Mouse (Mus musculus): ENCODE data around the gene Magi1. TPM values are rescaled to one million over a fixed set of nuclear protein-coding genes. Genes with fewer than 3 reads are reported as not detected.
"Not testable (repeated sequence)": the region's sequence is repeated elsewhere in the genome, so short reads cannot be mapped to it uniquely, and the experiment has no call there.

The Magi1 gene
- polyA plus RNA-seq, 1 experiment: 2.1 TPM

DNA sequence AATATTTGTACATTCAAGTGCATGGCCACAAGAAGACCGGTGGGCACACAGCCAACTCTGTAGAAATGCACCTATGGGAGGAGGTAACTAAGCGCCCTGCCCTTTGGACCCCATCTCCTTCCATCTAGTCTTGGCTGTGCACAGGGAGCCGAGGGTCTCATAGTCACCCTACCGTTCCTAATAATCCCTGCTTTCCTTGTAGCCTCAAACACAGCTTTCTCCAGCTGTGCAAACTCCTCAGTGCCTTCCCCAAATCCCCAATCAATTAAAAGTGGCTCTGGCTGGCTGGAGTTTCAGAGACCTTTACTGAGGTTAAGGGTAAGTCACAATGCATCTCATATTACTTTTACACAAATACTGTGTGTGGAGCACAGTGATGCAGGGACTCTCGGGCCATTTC, 271.8 kb downstream of the Magi1 start:
- Histone ChIP-seq H3K4me1 (replicated peaks; ENCODE audit: control insufficient read depth, insufficient read depth, low read length) (no peaks in the 10 kb centered on the region), H3K27me3 (ENCODE audit: control insufficient read depth, insufficient read depth, low read length) (no peaks in the 10 kb centered on the region), H3K27ac (ENCODE audit: control insufficient read depth, insufficient read depth, low read length) (no peak overlapping the region), H3K36me3 (ENCODE audit: control insufficient read depth, insufficient read depth, low read length) (no peaks in the 10 kb centered on the region), H3K4me3 (ENCODE audit: control insufficient read depth, insufficient read depth, low read length) (no peak overlapping the region)
- DNase-seq: no peak
- no peak for TF ChIP-seq POLR2A (IDR thresholded peaks at IDR 0.05; ENCODE audit: control insufficient read depth, extremely low read depth, insufficient read depth, low read length, poor library complexity)
- TF ChIP-seq CTCF (IDR thresholded peaks at IDR 0.05; ENCODE audit: borderline replicate concordance, control insufficient read depth, extremely low read depth, insufficient read depth, low read length, poor library complexity): no peak
- WGBS: 93% methylated on average over 5 of the region's 5 CpGs

DNA sequence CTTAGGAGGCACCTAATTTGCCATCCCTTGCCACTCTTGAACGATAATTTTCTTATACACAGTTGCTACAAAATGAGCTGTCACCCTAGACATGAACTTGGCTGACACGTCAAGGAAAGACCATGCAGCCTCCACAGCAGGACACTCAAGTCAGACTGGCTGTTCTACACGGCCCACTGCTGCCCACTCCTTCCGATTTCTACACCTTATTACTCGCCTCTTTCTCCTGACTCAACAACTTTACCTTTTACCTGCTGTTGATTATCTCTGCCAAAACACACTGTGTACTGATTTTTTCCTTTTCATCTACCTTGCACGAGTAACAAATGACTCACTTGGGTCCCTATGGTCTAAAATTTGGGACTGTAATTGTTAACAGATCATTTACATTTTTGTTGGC, 272.2 kb downstream of the Magi1 start:
- DNase-seq: no peak
- 87% methylated on average over 6 of the region's 6 CpGs for WGBS
- no peak overlapping the region for H3K27ac ChIP-seq (ENCODE audit: control insufficient read depth, insufficient read depth, low read length)
- H3K36me3 ChIP-seq (ENCODE audit: control insufficient read depth, insufficient read depth, low read length): no peaks in the 10 kb centered on the region
- H3K27me3 ChIP-seq (ENCODE audit: control insufficient read depth, insufficient read depth, low read length): no peaks in the 10 kb centered on the region
- TF ChIP-seq POLR2A (IDR thresholded peaks at IDR 0.05; ENCODE audit: control insufficient read depth, extremely low read depth, insufficient read depth, low read length, poor library complexity): no peak
- TF ChIP-seq CTCF (IDR thresholded peaks at IDR 0.05; ENCODE audit: borderline replicate concordance, control insufficient read depth, extremely low read depth, insufficient read depth, low read length, poor library complexity): no peak
- H3K4me3 ChIP-seq (ENCODE audit: control insufficient read depth, insufficient read depth, low read length): no peak overlapping the region
- no peaks in the 10 kb centered on the region for H3K4me1 ChIP-seq (replicated peaks; ENCODE audit: control insufficient read depth, insufficient read depth, low read length)

DNA sequence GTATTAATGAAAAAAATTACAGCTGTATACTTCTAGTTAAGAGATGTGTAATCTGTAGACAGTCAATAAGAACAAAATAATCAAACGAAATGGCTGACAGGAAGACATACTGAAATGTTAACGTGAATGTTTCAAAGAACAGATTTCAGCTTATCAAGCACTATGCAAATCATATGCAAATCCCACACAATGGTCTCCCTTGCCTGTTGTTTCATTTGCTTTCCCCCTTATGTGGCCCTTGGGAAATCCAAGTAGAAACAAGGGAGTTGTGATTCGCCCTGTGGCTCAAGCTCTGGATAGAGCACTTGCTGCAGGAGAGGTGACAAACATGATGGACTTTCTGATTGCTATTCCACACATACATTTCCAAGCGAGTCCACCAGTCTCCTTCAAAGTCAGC, 275.1 kb downstream of the Magi1 start:
- 84% methylated on average over 4 of the region's 4 CpGs for WGBS
- Histone ChIP-seq H3K4me1 (replicated peaks; ENCODE audit: control insufficient read depth, insufficient read depth, low read length) (no peaks in the 10 kb centered on the region), H3K27ac (ENCODE audit: control insufficient read depth, insufficient read depth, low read length) (no peak overlapping the region), H3K27me3 (ENCODE audit: control insufficient read depth, insufficient read depth, low read length) (no peaks in the 10 kb centered on the region), H3K36me3 (ENCODE audit: control insufficient read depth, insufficient read depth, low read length) (no peaks in the 10 kb centered on the region), H3K4me3 (ENCODE audit: control insufficient read depth, insufficient read depth, low read length) (no peak overlapping the region)
- no peak for DNase-seq
- TF ChIP-seq CTCF (IDR thresholded peaks at IDR 0.05; ENCODE audit: borderline replicate concordance, control insufficient read depth, extremely low read depth, insufficient read depth, low read length, poor library complexity) (no peak), POLR2A (IDR thresholded peaks at IDR 0.05; ENCODE audit: control insufficient read depth, extremely low read depth, insufficient read depth, low read length, poor library complexity) (no peak)

GRCm38 (mm10) chr6:94003586-94003985, 280.1 kb downstream of the Magi1 start:
- not testable (repeated sequence) for H3K4me3 ChIP-seq (ENCODE audit: control insufficient read depth, insufficient read depth, low read length); H3K27ac ChIP-seq (ENCODE audit: control insufficient read depth, insufficient read depth, low read length); H3K4me1 ChIP-seq (replicated peaks; ENCODE audit: control insufficient read depth, insufficient read depth, low read length); H3K27me3 ChIP-seq (ENCODE audit: control insufficient read depth, insufficient read depth, low read length); H3K36me3 ChIP-seq (ENCODE audit: control insufficient read depth, insufficient read depth, low read length); DNase-seq
- 68% methylated on average over 2 of the region's 2 CpGs for WGBS

GRCm38 (mm10) chr6:93996841-93997485, 286.8 kb downstream of the Magi1 start:
- no peak overlapping the region for H3K4me3 ChIP-seq (ENCODE audit: control insufficient read depth, insufficient read depth, low read length)
- 93% methylated on average over 8 of the region's 8 CpGs for WGBS
- TF ChIP-seq POLR2A (IDR thresholded peaks at IDR 0.05; ENCODE audit: control insufficient read depth, extremely low read depth, insufficient read depth, low read length, poor library complexity) (no peak), CTCF (IDR thresholded peaks at IDR 0.05; ENCODE audit: borderline replicate concordance, control insufficient read depth, extremely low read depth, insufficient read depth, low read length, poor library complexity) (no peak)

GRCm38 (mm10) chr6:93987561-93987960, 296.2 kb downstream of the Magi1 start:
- TF ChIP-seq CTCF (IDR thresholded peaks at IDR 0.05; ENCODE audit: borderline replicate concordance, control insufficient read depth, extremely low read depth, insufficient read depth, low read length, poor library complexity) (no peak), POLR2A (IDR thresholded peaks at IDR 0.05; ENCODE audit: control insufficient read depth, extremely low read depth, insufficient read depth, low read length, poor library complexity) (no peak)
- Histone ChIP-seq H3K4me3 (ENCODE audit: control insufficient read depth, insufficient read depth, low read length) (no peak overlapping the region), H3K27ac (ENCODE audit: control insufficient read depth, insufficient read depth, low read length) (no peak overlapping the region), H3K36me3 (ENCODE audit: control insufficient read depth, insufficient read depth, low read length) (no peaks in the 10 kb centered on the region), H3K4me1 (replicated peaks; ENCODE audit: control insufficient read depth, insufficient read depth, low read length) (no peaks in the 10 kb centered on the region), H3K27me3 (ENCODE audit: control insufficient read depth, insufficient read depth, low read length) (no peaks in the 10 kb centered on the region)
- WGBS: 22% methylated on average over 3 of the region's 3 CpGs
- DNase-seq: no peak

More at GRCm38 (mm10) chr6:93996841-93997485, 286.8 kb downstream of the Magi1 start:
- H3K36me3 ChIP-seq (ENCODE audit: control insufficient read depth, insufficient read depth, low read length): no peaks in the 10 kb centered on the region
- H3K4me1 ChIP-seq (replicated peaks; ENCODE audit: control insufficient read depth, insufficient read depth, low read length): no peaks in the 10 kb centered on the region
- DNase-seq: no peak
- H3K27ac ChIP-seq (ENCODE audit: control insufficient read depth, insufficient read depth, low read length): no peak overlapping the region
- no peaks in the 10 kb centered on the region for H3K27me3 ChIP-seq (ENCODE audit: control insufficient read depth, insufficient read depth, low read length)

GRCm38 (mm10) chr6:93985111-93985510, 298.6 kb downstream of the Magi1 start:
- H3K4me1 ChIP-seq (replicated peaks; ENCODE audit: control insufficient read depth, insufficient read depth, low read length): no peaks in the 10 kb centered on the region

More at GRCm38 (mm10) chr6:93985111-93985510, 298.6 kb downstream of the Magi1 start:
- Histone ChIP-seq H3K27ac (ENCODE audit: control insufficient read depth, insufficient read depth, low read length) (no peak overlapping the region), H3K27me3 (ENCODE audit: control insufficient read depth, insufficient read depth, low read length) (no peaks in the 10 kb centered on the region), H3K4me3 (ENCODE audit: control insufficient read depth, insufficient read depth, low read length) (no peak overlapping the region), H3K36me3 (ENCODE audit: control insufficient read depth, insufficient read depth, low read length) (no peaks in the 10 kb centered on the region)
- no peak for DNase-seq
- WGBS: 60% methylated on average over 9 of the region's 9 CpGs
- TF ChIP-seq POLR2A (IDR thresholded peaks at IDR 0.05; ENCODE audit: control insufficient read depth, extremely low read depth, insufficient read depth, low read length, poor library complexity): no peak

Data from thymus, adult 2 months (tissue).